Mouse (Mus musculus): ENCODE data around the gene Des. TPM values are rescaled to one million over a fixed set of nuclear protein-coding genes. Genes with fewer than 3 reads are reported as not detected.
A peak's percentile ranks its signal among the peaks of the same experiment; 100 is the strongest.

Gene Des
- polyA plus RNA-seq, 1 experiment: 0.70 TPM

DNA sequence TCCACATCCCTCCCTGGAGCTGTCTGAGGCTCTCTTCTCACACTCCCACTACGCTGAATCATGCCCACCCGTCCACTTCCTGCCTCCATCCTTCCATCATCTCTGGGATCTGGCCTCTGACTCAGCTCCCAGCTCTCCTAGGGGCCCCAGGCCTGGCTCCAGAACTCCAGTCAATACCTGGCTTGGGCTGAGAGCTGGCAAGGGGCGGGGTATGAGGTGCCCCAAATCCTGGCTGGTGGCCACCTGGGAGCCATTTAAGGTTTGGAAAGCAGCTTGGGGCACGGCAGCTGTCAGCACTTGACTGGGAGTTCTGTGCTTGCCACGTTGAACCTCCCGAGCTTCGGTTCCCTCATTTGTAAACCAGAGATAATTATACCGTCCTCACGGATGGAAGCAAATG lies 33.0 kb downstream of the Des start:
- Histone ChIP-seq H3K4me3 (ENCODE audit: insufficient read depth, low read length) (no peak overlapping the region), H3K27ac (ENCODE audit: insufficient read depth, low read depth, low read length) (no peak overlapping the region), H3K4me1 (ENCODE audit: control insufficient read depth, insufficient read depth, low read length) (no peaks in the 10 kb centered on the region)
- TF ChIP-seq POLR2A (IDR thresholded peaks at IDR 0.05; ENCODE audit: borderline replicate concordance, low read depth, low read length) (no peak), CTCF (IDR thresholded peaks at IDR 0.05; ENCODE audit: low read depth, low read length) (no peak)

DNA sequence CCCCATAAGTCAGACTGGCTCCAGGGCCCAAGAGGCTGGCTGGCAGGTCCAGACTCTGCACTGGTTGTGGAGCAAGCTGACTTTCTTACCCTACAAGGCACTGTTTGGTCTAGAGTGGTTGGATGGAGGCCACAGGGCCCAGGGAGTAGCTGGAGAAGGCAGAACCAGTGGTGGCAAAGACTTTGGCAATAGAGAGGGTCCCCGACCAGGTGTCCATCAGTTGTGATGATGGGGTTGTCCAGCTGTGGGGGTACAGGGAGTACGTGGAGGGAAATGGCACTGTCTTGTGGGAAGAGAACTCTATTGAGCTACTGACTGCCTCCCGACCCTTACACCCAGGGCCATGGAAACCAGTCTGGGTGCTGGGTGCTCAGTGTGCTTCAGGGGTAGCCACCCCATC lies 33.7 kb downstream of the Des start:
- Histone ChIP-seq H3K4me3 (ENCODE audit: insufficient read depth, low read length) (no peak overlapping the region), H3K4me1 (ENCODE audit: control insufficient read depth, insufficient read depth, low read length) (peaks cover 4% of the 10 kb centered on the region), H3K27ac (ENCODE audit: insufficient read depth, low read depth, low read length) (no peak overlapping the region)
- TF ChIP-seq CTCF (IDR thresholded peaks at IDR 0.05; ENCODE audit: low read depth, low read length): no peak
- TF ChIP-seq POLR2A (IDR thresholded peaks at IDR 0.05; ENCODE audit: borderline replicate concordance, low read depth, low read length): no peak

DNA sequence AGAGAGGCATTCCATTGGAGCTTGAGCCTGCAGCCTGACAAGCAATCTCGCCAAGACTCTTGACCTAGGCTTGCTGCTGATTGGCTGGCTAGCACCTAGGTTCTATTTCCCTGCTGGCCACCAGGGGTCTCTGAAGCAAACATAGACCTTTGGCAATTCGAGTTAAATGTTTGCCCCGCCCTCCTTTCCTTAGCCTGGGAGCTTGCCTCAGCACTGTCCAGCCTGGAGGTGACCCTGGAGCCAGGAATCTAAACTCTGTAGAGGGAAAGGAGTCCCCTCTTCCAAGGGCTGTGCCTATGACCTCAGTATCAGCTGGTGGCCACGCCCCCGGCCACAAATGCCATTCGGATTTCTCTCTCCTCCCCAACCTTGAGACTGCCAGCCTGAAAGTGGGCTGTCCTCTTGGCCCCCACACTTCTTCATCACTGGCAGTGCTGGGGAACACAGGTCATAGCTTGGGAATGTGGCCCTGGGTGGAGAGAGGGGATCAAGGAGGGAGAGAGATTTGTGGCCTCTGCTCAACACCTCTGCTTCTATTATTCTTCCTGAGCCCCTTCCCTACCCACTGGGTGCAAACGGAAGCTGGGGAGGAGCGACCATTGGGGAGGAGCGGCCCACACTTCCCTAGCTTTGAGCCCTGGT lies 38.8 kb downstream of the Des start:
- TF ChIP-seq POLR2A (IDR thresholded peaks at IDR 0.05; ENCODE audit: borderline replicate concordance, low read depth, low read length) (no peak), CTCF (IDR thresholded peaks at IDR 0.05; ENCODE audit: low read depth, low read length) (peak; percentile 30; the same call in 1 of the 2 replicates)
- Histone ChIP-seq H3K4me3 (ENCODE audit: insufficient read depth, low read length) (peak overlapping the region; percentile 79), H3K4me1 (ENCODE audit: control insufficient read depth, insufficient read depth, low read length) (peaks cover 28% of the 10 kb centered on the region), H3K27ac (ENCODE audit: insufficient read depth, low read depth, low read length) (peak overlapping the region; percentile 90)

DNA sequence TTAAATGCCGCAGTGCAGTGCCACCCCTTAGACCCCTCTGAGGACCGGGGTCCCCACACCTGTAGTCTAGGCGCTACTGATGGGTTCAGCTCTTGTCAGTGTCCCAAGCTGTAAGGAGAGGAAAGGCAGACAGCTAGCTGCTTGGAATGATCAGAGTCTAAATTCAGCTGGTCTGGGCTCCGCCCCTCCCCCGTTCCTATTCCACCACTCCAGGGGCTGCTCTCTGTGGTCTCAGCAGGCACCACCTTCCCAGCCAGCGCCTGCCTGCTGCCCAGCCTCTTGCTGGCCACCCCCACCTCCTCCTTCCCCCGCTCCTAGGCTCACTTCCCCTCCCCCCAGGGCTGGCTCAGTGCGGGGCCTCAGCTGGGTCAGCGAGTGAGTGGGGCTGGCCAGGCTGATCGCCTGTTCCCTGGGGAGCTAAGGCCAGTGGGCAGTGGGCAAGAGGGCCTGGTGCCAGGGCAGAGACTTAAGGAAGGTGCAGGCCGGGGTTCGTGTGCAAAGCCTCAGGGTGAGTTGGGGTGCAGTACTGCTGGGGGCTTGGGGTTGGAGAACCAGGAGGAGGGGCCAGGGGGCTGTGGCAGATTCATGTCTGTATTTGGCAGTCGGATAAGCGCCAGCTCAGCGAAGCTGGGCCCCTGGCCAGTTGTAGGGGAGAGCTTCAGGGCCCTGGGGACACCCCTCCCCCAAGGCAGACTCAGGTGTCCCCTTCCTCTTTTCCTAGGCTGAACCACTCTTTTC lies 39.8 kb downstream of the Des start:
- peaks cover 28% of the 10 kb centered on the region for H3K4me1 ChIP-seq (ENCODE audit: control insufficient read depth, insufficient read depth, low read length)
- H3K4me3 ChIP-seq (ENCODE audit: insufficient read depth, low read length): peak overlapping the region; percentile 79
- no peak for TF ChIP-seq POLR2A (IDR thresholded peaks at IDR 0.05; ENCODE audit: borderline replicate concordance, low read depth, low read length)
- no peak for TF ChIP-seq CTCF (IDR thresholded peaks at IDR 0.05; ENCODE audit: low read depth, low read length)
- H3K27ac ChIP-seq (ENCODE audit: insufficient read depth, low read depth, low read length): peak overlapping the region; percentile 90

DNA sequence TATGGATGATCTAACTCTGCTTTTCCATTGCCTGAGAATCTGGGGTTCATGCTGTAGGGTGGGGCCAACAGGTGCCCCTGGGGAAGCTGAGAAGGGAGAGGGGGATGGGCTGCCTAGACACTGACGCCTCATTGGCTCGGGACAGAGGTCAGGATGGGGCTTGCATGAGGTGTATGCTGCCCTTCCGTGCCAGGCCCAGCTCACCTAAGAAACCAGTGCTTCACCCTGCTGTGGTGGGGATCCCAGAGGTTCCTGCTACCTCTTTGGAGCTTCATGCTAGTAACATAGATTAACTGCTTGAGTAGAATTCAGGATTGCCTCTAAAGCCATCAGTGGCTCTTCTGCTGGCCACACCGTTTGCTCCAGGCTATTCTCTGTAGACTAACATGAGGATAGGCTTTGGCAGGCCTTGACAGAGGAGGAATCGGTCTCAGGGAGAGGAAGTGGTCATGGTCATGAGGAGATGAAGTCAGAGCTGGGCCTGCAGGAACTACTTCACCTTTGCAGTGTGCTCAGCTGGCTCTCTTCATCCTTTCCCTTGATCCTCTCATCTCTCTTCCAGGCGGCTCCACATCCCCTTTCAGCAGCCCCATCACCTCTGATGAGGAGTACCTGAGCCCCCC lies 40.5 kb downstream of the Des start:
- Histone ChIP-seq H3K4me1 (ENCODE audit: control insufficient read depth, insufficient read depth, low read length) (peaks cover 28% of the 10 kb centered on the region), H3K4me3 (ENCODE audit: insufficient read depth, low read length) (peak overlapping the region; percentile 79), H3K27ac (ENCODE audit: insufficient read depth, low read depth, low read length) (peak overlapping the region; percentile 90)
- no peak for TF ChIP-seq POLR2A (IDR thresholded peaks at IDR 0.05; ENCODE audit: borderline replicate concordance, low read depth, low read length)
- TF ChIP-seq CTCF (IDR thresholded peaks at IDR 0.05; ENCODE audit: low read depth, low read length): no peak

DNA sequence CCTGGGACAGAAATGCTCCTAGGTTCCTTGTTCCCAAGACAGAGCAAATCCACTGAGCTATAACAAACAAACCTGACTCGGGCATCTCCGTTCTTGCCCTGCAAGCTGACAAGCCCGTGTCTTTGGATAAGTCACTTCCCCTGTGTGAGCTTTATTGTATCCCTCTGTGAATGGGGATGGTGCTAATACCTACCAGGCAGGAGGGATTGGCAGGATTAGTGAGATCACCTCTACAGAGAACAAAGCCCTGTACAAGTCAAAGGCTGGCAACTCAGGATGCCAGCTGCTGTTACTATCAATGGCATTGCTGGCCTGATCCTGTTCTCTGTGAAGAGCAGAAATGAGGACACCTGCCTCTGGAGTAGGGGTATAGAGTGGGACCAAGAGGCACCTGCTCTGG lies 45.4 kb downstream of the Des start:
- TF ChIP-seq CTCF (IDR thresholded peaks at IDR 0.05; ENCODE audit: low read depth, low read length): no peak
- TF ChIP-seq POLR2A (IDR thresholded peaks at IDR 0.05; ENCODE audit: borderline replicate concordance, low read depth, low read length): no peak
- H3K4me3 ChIP-seq (ENCODE audit: insufficient read depth, low read length): no peak overlapping the region
- peaks cover 16% of the 10 kb centered on the region for H3K4me1 ChIP-seq (ENCODE audit: control insufficient read depth, insufficient read depth, low read length)
- H3K27ac ChIP-seq (ENCODE audit: insufficient read depth, low read depth, low read length): no peak overlapping the region

DNA sequence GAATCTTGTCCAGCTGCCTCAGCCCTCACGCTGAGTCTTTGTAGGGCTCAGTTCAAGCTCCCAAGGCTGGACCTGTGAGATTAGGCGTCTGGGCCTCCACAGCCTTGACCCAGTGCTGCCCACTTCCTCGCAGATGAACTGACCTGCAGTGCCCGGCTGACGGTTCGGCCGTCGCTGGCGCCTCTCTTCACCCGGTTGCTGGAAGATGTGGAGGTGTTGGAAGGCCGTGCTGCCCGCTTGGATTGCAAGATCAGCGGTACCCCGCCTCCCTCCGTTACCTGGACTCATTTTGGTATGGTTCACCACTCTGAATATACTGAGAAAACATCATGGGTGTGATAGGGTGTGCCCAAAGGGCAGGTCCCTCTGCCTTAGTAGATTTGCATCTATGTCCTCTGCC lies 46.0 kb downstream of the Des start:
- Histone ChIP-seq H3K4me3 (ENCODE audit: insufficient read depth, low read length) (no peak overlapping the region), H3K27ac (ENCODE audit: insufficient read depth, low read depth, low read length) (no peak overlapping the region), H3K4me1 (ENCODE audit: control insufficient read depth, insufficient read depth, low read length) (peaks cover 13% of the 10 kb centered on the region)
- TF ChIP-seq POLR2A (IDR thresholded peaks at IDR 0.05; ENCODE audit: borderline replicate concordance, low read depth, low read length) (no peak), CTCF (IDR thresholded peaks at IDR 0.05; ENCODE audit: low read depth, low read length) (no peak)

DNA sequence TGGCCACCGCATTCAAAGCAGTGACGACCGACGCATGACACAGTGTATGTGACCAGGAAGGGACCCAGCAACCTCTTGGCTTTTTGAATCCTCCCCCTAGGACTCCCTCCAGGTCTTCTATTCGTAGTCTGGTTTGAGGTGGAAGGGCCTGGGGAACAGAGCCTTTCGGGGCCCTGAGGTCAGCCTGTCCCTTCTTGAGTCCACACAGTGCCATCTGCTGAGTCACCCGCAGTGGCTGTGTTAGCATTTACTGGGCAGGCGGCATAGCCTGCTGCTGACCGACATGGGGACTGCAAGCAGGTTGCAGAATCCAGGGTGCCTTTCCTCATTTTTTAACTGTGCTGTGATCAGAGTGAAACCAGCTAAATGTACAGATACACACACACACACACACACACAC lies 46.9 kb downstream of the Des start:
- Histone ChIP-seq H3K4me3 (ENCODE audit: insufficient read depth, low read length) (no peak overlapping the region), H3K4me1 (ENCODE audit: control insufficient read depth, insufficient read depth, low read length) (peaks cover 6% of the 10 kb centered on the region)
- TF ChIP-seq POLR2A (IDR thresholded peaks at IDR 0.05; ENCODE audit: borderline replicate concordance, low read depth, low read length) (no peak), CTCF (IDR thresholded peaks at IDR 0.05; ENCODE audit: low read depth, low read length) (no peak)

DNA sequence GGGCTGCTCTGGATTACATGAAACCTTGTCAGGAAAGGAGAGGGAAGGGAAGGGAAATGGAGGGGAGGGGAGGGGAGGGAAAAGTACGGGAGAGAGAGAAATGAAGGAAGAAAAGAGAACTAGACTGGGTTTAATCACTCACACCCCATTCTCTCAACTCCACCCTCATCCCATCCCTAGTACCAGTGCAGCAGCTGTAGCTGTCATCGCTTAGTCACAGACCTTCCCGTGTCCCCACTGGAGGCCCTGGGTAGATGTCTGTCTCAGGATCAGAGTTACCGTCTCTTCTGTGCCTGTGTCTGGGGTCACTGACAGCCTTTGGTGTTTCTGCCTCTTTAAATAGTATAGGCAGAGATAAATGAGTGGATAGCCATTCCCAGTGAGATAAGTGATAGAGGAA lies 48.1 kb downstream of the Des start:
- Histone ChIP-seq H3K27ac (ENCODE audit: insufficient read depth, low read depth, low read length) (no peak overlapping the region), H3K4me1 (ENCODE audit: control insufficient read depth, insufficient read depth, low read length) (no peaks in the 10 kb centered on the region)
- TF ChIP-seq POLR2A (IDR thresholded peaks at IDR 0.05; ENCODE audit: borderline replicate concordance, low read depth, low read length) (no peak), CTCF (IDR thresholded peaks at IDR 0.05; ENCODE audit: low read depth, low read length) (no peak)

More for the DNA sequence above, 46.9 kb downstream of the Des start:
- no peak overlapping the region for H3K27ac ChIP-seq (ENCODE audit: insufficient read depth, low read depth, low read length)

DNA sequence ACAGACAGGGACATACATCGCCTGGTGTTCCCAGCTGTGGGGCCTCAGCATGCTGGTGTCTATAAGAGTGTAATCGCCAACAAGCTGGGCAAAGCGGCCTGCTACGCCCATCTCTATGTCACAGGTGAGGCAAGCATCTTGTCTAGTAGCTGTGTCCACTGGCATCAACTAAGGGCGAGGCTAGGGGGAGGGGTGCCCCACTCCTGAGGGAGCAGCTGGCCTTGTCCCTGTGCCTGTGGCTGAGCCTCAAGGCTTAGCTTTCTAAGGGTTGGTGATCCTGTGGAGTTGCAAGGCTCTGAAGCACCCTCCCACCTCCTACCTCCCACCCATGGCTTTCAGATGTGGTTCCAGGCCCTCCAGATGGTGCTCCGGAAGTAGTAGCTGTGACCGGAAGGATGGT lies 49.8 kb downstream of the Des start:
- Histone ChIP-seq H3K4me3 (ENCODE audit: insufficient read depth, low read length) (no peak overlapping the region), H3K4me1 (ENCODE audit: control insufficient read depth, insufficient read depth, low read length) (no peaks in the 10 kb centered on the region), H3K27ac (ENCODE audit: insufficient read depth, low read depth, low read length) (no peak overlapping the region)
- TF ChIP-seq POLR2A (IDR thresholded peaks at IDR 0.05; ENCODE audit: borderline replicate concordance, low read depth, low read length): no peak
- TF ChIP-seq CTCF (IDR thresholded peaks at IDR 0.05; ENCODE audit: low read depth, low read length): no peak

More for the DNA sequence above, 48.1 kb downstream of the Des start:
- no peak overlapping the region for H3K4me3 ChIP-seq (ENCODE audit: insufficient read depth, low read length)
